Mouse (Mus musculus): ENCODE data around the gene Galnt15. TPM values are rescaled to one million over a fixed set of nuclear protein-coding genes. Genes with fewer than 3 reads are reported as not detected.

The Galnt15 gene
- total RNA-seq, 2 experiments from 2014 or later = 12.9 to 13.5 TPM

Other genes starting within 250 kb of the Galnt15 start
- gene Ankrd28, start 198.3 kb upstream of the Galnt15 start, total RNA-seq (2021) = 10 to 100 TPM; 35.8 to 38.4 TPM
- 10 to 100 TPM; 19.6 to 23.9 TPM for gene Oxnad1, start 56.4 kb downstream of the Galnt15 start, total RNA-seq (2021)
- gene Dph3, start 56.7 kb downstream of the Galnt15 start, total RNA-seq (2021) = 10 to 100 TPM; 79.4 to 81.1 TPM
- not detected for gene Msmb, start 113.0 kb downstream of the Galnt15 start, total RNA-seq (2021)
- gene Ncoa4, start 130.9 kb downstream of the Galnt15 start, total RNA-seq (2021) = 10 to 100 TPM; 46.7 to 51.1 TPM
- 100 to 1,000 TPM; 145 to 160 TPM for gene Timm23, start 172.9 kb downstream of the Galnt15 start, total RNA-seq (2021)
- 10 to 100 TPM; 15.1 to 19.0 TPM for gene Parg, start 173.0 kb downstream of the Galnt15 start, total RNA-seq (2021)